Mouse (Mus musculus) embryonic facial prominence, embryonic 11.5 days (tissue): ENCODE measurements at regions not wholly inside any gene's neighbourhood (a gene's known extent, or its start where the extent isn't known, plus 50 kb on each side); places are given as distances from the start of the nearest gene placed in this dataset.

ENCODE experiments used
- ATAC-seq: fragments of 200-750 bp; cut with Nextera tagmentation; replicated peaks from 2 replicates; pipeline ENCODE4 v1.8.0; 2017; ENCODE audit warnings: low read depth; ENCODE audit not compliant: insufficient number of reproducible peaks, low FRiP score, low TSS enrichment
- DNase-seq: peaks from one replicate; pipeline ENCODE4 v3.0.0-alpha.2; 2015; ENCODE audit warnings: low spot score
- H3K27ac ChIP-seq: fragments of 300-500 bp; sonication (generic); replicated peaks from 2 replicates; pipeline ENCODE4 v1.5.1; 2014; ENCODE audit warnings: mild to moderate bottlenecking, low read depth, low read length, control low read depth
- H3K27me3 ChIP-seq: fragments of 300-500 bp; sonication (generic); 2 replicates; pipeline ENCODE4 v1.6.1; 2014; ENCODE audit warnings: mild to moderate bottlenecking, low read length, moderate library complexity, mixed read lengths; ENCODE audit not compliant: control insufficient read depth, insufficient read depth
- H3K36me3 ChIP-seq: fragments of 300-500 bp; sonication (generic); replicated peaks from 2 replicates; pipeline ENCODE4 v1.6.1; 2014; ENCODE audit warnings: low read depth, mild to moderate bottlenecking, low read length, moderate library complexity, mixed read lengths; ENCODE audit not compliant: control insufficient read depth, insufficient read depth
- H3K4me1 ChIP-seq: fragments of 300-500 bp; sonication (generic); 2 replicates; pipeline ENCODE4 v1.6.1; 2014; ENCODE audit warnings: low read length, mixed read lengths; ENCODE audit not compliant: control insufficient read depth, insufficient read depth
- H3K4me2 ChIP-seq: fragments of 300-500 bp; sonication (generic); 2 replicates; pipeline ENCODE4 v1.6.1; 2014; ENCODE audit warnings: low read depth, mild to moderate bottlenecking, control low read depth, low read length, moderate library complexity
- H3K4me3 ChIP-seq: fragments of 300-500 bp; sonication (generic); 2 replicates; pipeline ENCODE4 v1.5.1; 2014; ENCODE audit warnings: low read depth, low read length, control low read depth
- H3K9ac ChIP-seq: fragments of 300-500 bp; sonication (generic); replicated peaks from 2 replicates; pipeline ENCODE4 v1.6.1; 2014; ENCODE audit warnings: mild to moderate bottlenecking, control low read depth, low read length
- H3K9me3 ChIP-seq: fragments of 300-500 bp; sonication (generic); replicated peaks from 2 replicates; pipeline ENCODE4 v1.6.1; 2016; ENCODE audit warnings: mild to moderate bottlenecking, low read length, inconsistent platforms, mixed read lengths; ENCODE audit not compliant: control insufficient read depth
- WGBS: fragments of 180-500 bp; shearing (Covaris S2); extraction: QIAGEN DNeasy Blood & Tissue Kit; methylation state at CpG from one replicate; pipeline ENCODE4 v1.1.7; 2014; 5-methylcytosine and 5-hydroxymethylcytosine counted together

- Histone ChIP-seq H3K9ac (no peak overlapping the region), H3K4me3 (no peak overlapping the region), H3K4me2 (no peak overlapping the region), H3K9me3 (no peaks in the 10 kb centered on the region), H3K4me1 (no peaks in the 10 kb centered on the region), H3K27me3 (no peaks in the 10 kb centered on the region), H3K36me3 (no peaks in the 10 kb centered on the region), H3K27ac (no peak overlapping the region)
- DNase-seq (no peak), ATAC-seq (no peak)
- WGBS = 69% methylated on average over 2 of the region's 2 CpGs
Measured at GRCm38 (mm10) chr9:80563655-80564054, 98.4 kb upstream of the Impg1 start.

DNA sequence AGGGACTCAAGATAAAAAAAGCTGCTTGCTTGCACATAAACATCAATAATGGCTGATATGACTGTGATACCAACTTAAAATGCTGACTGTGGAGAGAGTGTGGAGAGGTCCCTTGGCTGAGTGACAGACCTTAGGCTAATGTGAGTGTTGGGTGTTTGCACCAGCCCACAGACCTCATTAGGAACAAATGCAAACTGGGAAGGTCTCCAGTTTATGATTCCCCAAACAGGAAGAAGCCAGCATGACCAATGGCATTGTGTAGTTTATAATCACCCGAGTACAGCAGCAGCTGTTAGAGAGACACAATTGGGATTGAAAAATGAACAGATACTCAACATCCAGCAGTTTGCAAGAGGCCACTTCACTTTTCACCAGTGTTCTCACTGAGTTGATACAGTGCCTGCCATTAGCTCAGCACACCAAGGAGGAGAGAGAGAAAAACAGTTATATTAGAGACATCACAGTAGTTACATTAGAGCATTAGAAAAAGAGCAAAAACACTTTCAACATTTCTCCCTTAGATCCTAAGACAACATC lies 90.3 kb upstream of the Impg1 start:
- no peaks in the 10 kb centered on the region for H3K9me3 ChIP-seq
- H3K27ac ChIP-seq = no peak overlapping the region
- H3K4me2 ChIP-seq = no peak overlapping the region
- WGBS = 77% methylated on average over 1 of the region's 1 CpGs
- no peak overlapping the region for H3K4me3 ChIP-seq
- H3K36me3 ChIP-seq = no peaks in the 10 kb centered on the region
- H3K27me3 ChIP-seq = no peaks in the 10 kb centered on the region
- no peak for DNase-seq
- H3K9ac ChIP-seq = no peak overlapping the region
- no peaks in the 10 kb centered on the region for H3K4me1 ChIP-seq
- no peak for ATAC-seq
